Mouse (Mus musculus): ENCODE measurements around the gene Fosl2. TPM values are rescaled to one million over a fixed set of nuclear protein-coding genes. Genes with fewer than 3 reads are reported as not detected.

Fosl2 gene
- polyA plus RNA-seq, 2 experiments, result 8.8 to 11.6 TPM

- H3K27ac ChIP-seq (replicated peaks; ENCODE audit: low read depth, low read length), result no peak overlapping the region
- no peaks in the 10 kb centered on the region for H3K27me3 ChIP-seq (ENCODE audit: control insufficient read depth, insufficient read depth, low read length)
- no peak for TF ChIP-seq POLR2A (IDR thresholded peaks at IDR 0.05; ENCODE audit: borderline replicate concordance, extremely low read depth, insufficient read depth, insufficient read length)
- WGBS, result 68% methylated on average over 4 of the region's 4 CpGs
- H3K4me2 ChIP-seq (replicated peaks; ENCODE audit: low read depth, low read length, severe bottlenecking), result no peak overlapping the region
- DNase-seq (ENCODE audit: low spot score) (no peak), ATAC-seq (ENCODE audit: low FRiP score, low read depth) (no peak)
- no peaks in the 10 kb centered on the region for H3K4me1 ChIP-seq (ENCODE audit: control insufficient read depth, insufficient read depth, low read length)
- no peak overlapping the region for H3K4me3 ChIP-seq (replicated peaks; ENCODE audit: low read length)
- no peaks in the 10 kb centered on the region for H3K9me3 ChIP-seq (ENCODE audit: control insufficient read depth, low read length)
- no peak overlapping the region for H3K9ac ChIP-seq (ENCODE audit: low read depth, low read length, severe bottlenecking)
- peaks cover 27% of the 10 kb centered on the region for H3K36me3 ChIP-seq (ENCODE audit: control insufficient read depth, insufficient read depth, low read length)
Observed at GRCm38 (mm10) chr5:32148593-32148992, 13.0 kb downstream of the Fosl2 start.

- Histone ChIP-seq H3K9me3 (ENCODE audit: control insufficient read depth, low read length) (no peaks in the 10 kb centered on the region), H3K4me1 (ENCODE audit: control insufficient read depth, insufficient read depth, low read length) (no peaks in the 10 kb centered on the region), H3K27me3 (ENCODE audit: control insufficient read depth, insufficient read depth, low read length) (no peaks in the 10 kb centered on the region), H3K9ac (ENCODE audit: low read depth, low read length, severe bottlenecking) (no peak overlapping the region), H3K36me3 (ENCODE audit: control insufficient read depth, insufficient read depth, low read length) (peaks cover 36% of the 10 kb centered on the region), H3K27ac (replicated peaks; ENCODE audit: low read depth, low read length) (no peak overlapping the region), H3K4me2 (replicated peaks; ENCODE audit: low read depth, low read length, severe bottlenecking) (no peak overlapping the region), H3K4me3 (replicated peaks; ENCODE audit: low read length) (no peak overlapping the region)
- ATAC-seq (ENCODE audit: low FRiP score, low read depth) (no peak), DNase-seq (ENCODE audit: low spot score) (no peak)
- WGBS, result 62% methylated on average over 4 of the region's 4 CpGs
- no peak for TF ChIP-seq POLR2A (IDR thresholded peaks at IDR 0.05; ENCODE audit: borderline replicate concordance, extremely low read depth, insufficient read depth, insufficient read length)
Observed at GRCm38 (mm10) chr5:32151244-32151643, 15.6 kb downstream of the Fosl2 start.

- no peak overlapping the region for H3K4me2 ChIP-seq (replicated peaks; ENCODE audit: low read depth, low read length, severe bottlenecking)
- no peak overlapping the region for H3K27ac ChIP-seq (replicated peaks; ENCODE audit: low read depth, low read length)
Observed at GRCm38 (mm10) chr5:32152725-32153417, 17.3 kb downstream of the Fosl2 start.

GRCm38 (mm10) chr5:32153418-32153740 is 17.8 kb downstream of the Fosl2 start:
- H3K4me3 ChIP-seq (replicated peaks; ENCODE audit: low read length), result no peak overlapping the region
- WGBS, result 35% methylated on average over 8 of the region's 8 CpGs
- no peaks in the 10 kb centered on the region for H3K9me3 ChIP-seq (ENCODE audit: control insufficient read depth, low read length)
- H3K9ac ChIP-seq (ENCODE audit: low read depth, low read length, severe bottlenecking), result no peak overlapping the region
- H3K4me2 ChIP-seq (replicated peaks; ENCODE audit: low read depth, low read length, severe bottlenecking), result no peak overlapping the region
- no peak for DNase-seq (ENCODE audit: low spot score)
- no peaks in the 10 kb centered on the region for H3K27me3 ChIP-seq (ENCODE audit: control insufficient read depth, insufficient read depth, low read length)
- H3K36me3 ChIP-seq (ENCODE audit: control insufficient read depth, insufficient read depth, low read length), result peaks cover 21% of the 10 kb centered on the region
- no peaks in the 10 kb centered on the region for H3K4me1 ChIP-seq (ENCODE audit: control insufficient read depth, insufficient read depth, low read length)
- no peak overlapping the region for H3K27ac ChIP-seq (replicated peaks; ENCODE audit: low read depth, low read length)
- TF ChIP-seq POLR2A (IDR thresholded peaks at IDR 0.05; ENCODE audit: borderline replicate concordance, extremely low read depth, insufficient read depth, insufficient read length), result no peak
- no peak for ATAC-seq (ENCODE audit: low FRiP score, low read depth)

More at GRCm38 (mm10) chr5:32152725-32153417, 17.3 kb downstream of the Fosl2 start:
- H3K9ac ChIP-seq (ENCODE audit: low read depth, low read length, severe bottlenecking), result no peak overlapping the region
- 67% methylated on average over 26 of the region's 28 CpGs for WGBS
- no peak overlapping the region for H3K4me3 ChIP-seq (replicated peaks; ENCODE audit: low read length)
- no peaks in the 10 kb centered on the region for H3K4me1 ChIP-seq (ENCODE audit: control insufficient read depth, insufficient read depth, low read length)
- ATAC-seq (ENCODE audit: low FRiP score, low read depth), result no peak
- DNase-seq (ENCODE audit: low spot score), result no peak
- no peaks in the 10 kb centered on the region for H3K9me3 ChIP-seq (ENCODE audit: control insufficient read depth, low read length)
- no peaks in the 10 kb centered on the region for H3K27me3 ChIP-seq (ENCODE audit: control insufficient read depth, insufficient read depth, low read length)
- H3K36me3 ChIP-seq (ENCODE audit: control insufficient read depth, insufficient read depth, low read length), result peaks cover 24% of the 10 kb centered on the region
- TF ChIP-seq POLR2A (IDR thresholded peaks at IDR 0.05; ENCODE audit: borderline replicate concordance, extremely low read depth, insufficient read depth, insufficient read length), result no peak

- Histone ChIP-seq H3K4me1 (ENCODE audit: control insufficient read depth, insufficient read depth, low read length) (no peaks in the 10 kb centered on the region), H3K9me3 (ENCODE audit: control insufficient read depth, low read length) (no peaks in the 10 kb centered on the region), H3K27me3 (ENCODE audit: control insufficient read depth, insufficient read depth, low read length) (no peaks in the 10 kb centered on the region), H3K4me2 (replicated peaks; ENCODE audit: low read depth, low read length, severe bottlenecking) (no peak overlapping the region), H3K9ac (ENCODE audit: low read depth, low read length, severe bottlenecking) (no peak overlapping the region), H3K4me3 (replicated peaks; ENCODE audit: low read length) (no peak overlapping the region), H3K36me3 (ENCODE audit: control insufficient read depth, insufficient read depth, low read length) (peaks cover 16% of the 10 kb centered on the region), H3K27ac (replicated peaks; ENCODE audit: low read depth, low read length) (no peak overlapping the region)
- 75% methylated on average over 17 of the region's 17 CpGs for WGBS
- DNase-seq (ENCODE audit: low spot score) (no peak), ATAC-seq (ENCODE audit: low FRiP score, low read depth) (no peak)
- TF ChIP-seq POLR2A (IDR thresholded peaks at IDR 0.05; ENCODE audit: borderline replicate concordance, extremely low read depth, insufficient read depth, insufficient read length), result no peak
Observed at GRCm38 (mm10) chr5:32153791-32154490, 18.3 kb downstream of the Fosl2 start.
